ENCODE assay signal across 8 mouse cellular contexts in genomic region chr1:87327165-87327861, GRCm38 (mm10). TPM values are rescaled to one million over a fixed set of nuclear protein-coding genes. Genes with fewer than 3 reads are reported as not detected.
DNase-seq lines count a peak whose midpoint lies in the region; ATAC-seq and TF ChIP-seq lines count a peak whose summit lies in the region.

No protein-coding gene starts in this region.

- H3K4me1 ChIP-seq in ES-E14 (ENCODE audit: control insufficient read depth in 2 of 2, insufficient read depth in 2 of 2, low read length in 2 of 2, poor library complexity in 1 of 2): peaks cover 3 to 6% of the 10 kb centered on the region in 2 experiments; a peak in 3 of 4 replicates
- no peaks in the 10 kb centered on the region for H3K4me1 ChIP-seq in embryonic facial prominence, embryonic 11.5 days (ENCODE audit: control insufficient read depth, insufficient read depth, low read length)
- H3K4me1 ChIP-seq in heart, embryonic 16.5 days (ENCODE audit: control insufficient read depth, insufficient read depth, low read length): peaks cover 9% of the 10 kb centered on the region

- peak overlapping the region; percentile 93 to 96 for H3K4me3 ChIP-seq in ES-E14 (ENCODE audit: insufficient read depth in 1 of 2, low read depth in 1 of 2, low read length in 2 of 2, poor library complexity in 1 of 2, severe bottlenecking in 1 of 2)
- peak overlapping the region; percentile 98 for H3K4me3 ChIP-seq in embryonic facial prominence, embryonic 11.5 days (ENCODE audit: low read depth, low read length)
- H3K4me3 ChIP-seq in heart, embryonic 16.5 days (ENCODE audit: low read length): peak overlapping the region; percentile 94

- H3K4me2 ChIP-seq in embryonic facial prominence, embryonic 11.5 days (ENCODE audit: low read depth, low read length): peak overlapping the region; percentile 79
- peak overlapping the region; percentile 76 for H3K4me2 ChIP-seq in heart, embryonic 16.5 days (ENCODE audit: low read depth, low read length)

- no peaks in the 10 kb centered on the region for H3K27me3 ChIP-seq in embryonic facial prominence, embryonic 11.5 days (ENCODE audit: control insufficient read depth, insufficient read depth, low read length)
- H3K27me3 ChIP-seq in heart, embryonic 16.5 days (ENCODE audit: control insufficient read depth, insufficient read depth, low read length): no peaks in the 10 kb centered on the region

- H3K36me3 ChIP-seq in ES-E14 (ENCODE audit: control insufficient read depth, insufficient read depth, low read length, poor library complexity, severe bottlenecking): peaks cover 2% of the 10 kb centered on the region; the same call in 1 of the 2 replicates
- no peaks in the 10 kb centered on the region for H3K36me3 ChIP-seq in embryonic facial prominence, embryonic 11.5 days (replicated peaks; ENCODE audit: control insufficient read depth, insufficient read depth, low read depth, low read length)
- no peaks in the 10 kb centered on the region for H3K36me3 ChIP-seq in heart, embryonic 16.5 days (ENCODE audit: control insufficient read depth, insufficient read depth)

- WGBS in embryonic facial prominence, embryonic 11.5 days: under 1% methylated on average over 34 of the region's 53 CpGs
- under 1% methylated on average over 53 of the region's 53 CpGs for WGBS in heart, embryonic 16.5 days

- peak overlapping the region; percentile 86 for H3K27ac ChIP-seq in ES-E14 (ENCODE audit: insufficient read depth, low read depth, low read length, poor library complexity, severe bottlenecking)
- H3K27ac ChIP-seq in embryonic facial prominence, embryonic 11.5 days (replicated peaks; ENCODE audit: low read depth, low read length): peak overlapping the region; percentile 92
- H3K27ac ChIP-seq in heart, embryonic 16.5 days (ENCODE audit: low read length): peak overlapping the region; percentile 91

- peak overlapping the region; percentile 97 for H3K9ac ChIP-seq in ES-E14 (ENCODE audit: insufficient read depth, low read depth, low read length, poor library complexity, severe bottlenecking)
- peak overlapping the region; percentile 94 for H3K9ac ChIP-seq in embryonic facial prominence, embryonic 11.5 days (replicated peaks; ENCODE audit: low read length)
- peak overlapping the region; percentile 94 for H3K9ac ChIP-seq in heart, embryonic 16.5 days (ENCODE audit: low read length)

- peak; percentile 50 for DNase-seq in 416B (ENCODE audit: low read depth)
- DNase-seq in ES-E14 (ENCODE audit: low read depth, low spot score): no peak
- DNase-seq in embryonic facial prominence, embryonic 11.5 days (ENCODE audit: low spot score): peak; percentile 44
- DNase-seq in left cerebral cortex, adult 8-10 months (ENCODE audit: low spot score in 2 of 2): peak; percentile 25 to 28
- peak; percentile 9 to 14 for DNase-seq in right cerebral cortex, postnatal 36 days (ENCODE audit: low spot score in 2 of 2)
- DNase-seq in Muller cell, postnatal 12 days (ENCODE audit: inconsistent ontology term): no peak

- ATAC-seq in embryonic facial prominence, embryonic 11.5 days (replicated peaks; ENCODE audit: insufficient number of reproducible peaks, low FRiP score, low TSS enrichment, low read depth): peak; percentile 66
- ATAC-seq in heart, embryonic 16.5 days (replicated peaks; ENCODE audit: extremely low read depth, insufficient read depth, low FRiP score): peak; percentile 82
- peak; percentile 52 for ATAC-seq in megakaryocyte-erythroid progenitor cell, adult 5-6 weeks (replicated peaks; ENCODE audit: low FRiP score, low TSS enrichment, poor library complexity, severe bottlenecking)

- H3K9me3 ChIP-seq in ES-E14 (ENCODE audit: control insufficient read depth, insufficient read depth, low read depth, low read length): no peaks in the 10 kb centered on the region
- H3K9me3 ChIP-seq in embryonic facial prominence, embryonic 11.5 days (replicated peaks; ENCODE audit: control insufficient read depth, low read length): no peaks in the 10 kb centered on the region
- H3K9me3 ChIP-seq in heart, embryonic 16.5 days (replicated peaks; ENCODE audit: control insufficient read depth, low read length): no peaks in the 10 kb centered on the region

- in situ Hi-C loops in ES-E14 (cut with MboI; ENCODE audit: low sequenced_read_pairs in 2 of 2, unreplicated experiment in 2 of 2): no loop called here

TF ChIP-seq in ES-E14, 5 proteins besides CTCF, POLR2A, EP300 and RAD21:
- no peak for TF ChIP-seq CHD2 (IDR thresholded peaks at IDR 0.05; ENCODE audit: low read depth, low read length)
- TF ChIP-seq ZC3H11A (IDR thresholded peaks at IDR 0.05; ENCODE audit: borderline replicate concordance, low read depth, low read length): no peak
- no peak for TF ChIP-seq HCFC1 (IDR thresholded peaks at IDR 0.05; ENCODE audit: borderline replicate concordance, insufficient read depth, low read length)
- TF ChIP-seq ZNF384 (IDR thresholded peaks at IDR 0.05; ENCODE audit: low read depth, low read length): no peak
- no peak for TF ChIP-seq MAFK (IDR thresholded peaks at IDR 0.05; ENCODE audit: insufficient read depth, low read depth, low read length)

RNA-seq across cellular contexts. Expression of gene Gigyf2, which starts 0.5 kb away (rescaled TPM):
- total RNA-seq in ES-E14 (2012; rRNA removed): 58.7 and 69.2 TPM in 2 replicates
- 49.1 and 49.4 TPM in 2 replicates for polyA plus RNA-seq in embryonic facial prominence, embryonic 11.5 days (2014; fragmentation: Nextera tagmentation; extraction: Ambion mirVana)
- 30.7 and 31.6 TPM in 2 replicates for polyA plus RNA-seq in heart, embryonic 16.5 days (2015; fragmentation: Nextera tagmentation; extraction: Ambion mirVana)
- 100 to 1,000 TPM; 121 to 154 (median 142) TPM for total RNA-seq in left cerebral cortex, adult 8-10 months (2022)
- total RNA-seq in megakaryocyte-erythroid progenitor cell, adult 5-6 weeks (2014; fragmentation: Nextera tagmentation): 85.0 and 91.4 TPM in 2 replicates
- total RNA-seq in megakaryocyte-erythroid progenitor cell, adult 5-6 weeks (2017): 133 and 148 TPM in 2 replicates

Comparison
In these comparisons a context has a peak if more than half of its experiments do, and no peak if none do; other contexts are left out.
1. DNase-seq: peak in 416B (single experiment), embryonic facial prominence, embryonic 11.5 days (single experiment), left cerebral cortex, adult 8-10 months (2 of 2) and right cerebral cortex, postnatal 36 days (2 of 2); none in ES-E14 (single experiment) and Muller cell, postnatal 12 days (single experiment).
2. Peak in every context shown above with its lines, with median percentiles within 50 percentile points of each other: H3K27ac ChIP-seq, H3K4me3 ChIP-seq, H3K9ac ChIP-seq and ATAC-seq.